ENCODE assay signal across 10 mouse cellular contexts in genomic region chr14:35358136-35358821, GRCm38 (mm10).
DNase-seq lines count a peak whose midpoint lies in the region; ATAC-seq lines count a peak whose summit lies in the region.
"Had no signal": no experiment of that assay in that cellular context is flagged by ENCODE, and none has a peak within 500 bp of the region (broad histone marks: within the 10 kb centered on the region; RNA-seq: fewer than 3 reads in every experiment).

No protein-coding gene starts in this region.

- no peaks in the 10 kb centered on the region for H3K4me1 ChIP-seq in heart, embryonic 11.5 days (ENCODE audit: control insufficient read depth, insufficient read depth, low read length)
- H3K4me1 ChIP-seq: embryonic facial prominence, embryonic 12.5 days; midbrain, embryonic 12.5 days had no signal

- H3K36me3 ChIP-seq in heart, embryonic 11.5 days (ENCODE audit: control insufficient read depth, insufficient read depth, low read length) = no peaks in the 10 kb centered on the region
- H3K36me3 ChIP-seq: embryonic facial prominence, embryonic 12.5 days; midbrain, embryonic 12.5 days had no signal

- DNase-seq in heart, adult 8-10 months (ENCODE audit: low spot score) = peak; percentile 2
- peak; percentile 21 for DNase-seq in right cerebral cortex, adult 18-20 months
- no peak for DNase-seq in right cerebral cortex, postnatal 25 days
- peak; percentile 40 for DNase-seq in heart, postnatal 4 days
- DNase-seq in right cerebral cortex, postnatal 4 days = peak; percentile 28
- no peak for DNase-seq in adipocyte (ENCODE audit: low spot score)
- DNase-seq in thymus, postnatal 25 days = no peak

- no peak overlapping the region for H3K4me3 ChIP-seq in heart, embryonic 11.5 days (ENCODE audit: low read depth, low read length)
- H3K4me3 ChIP-seq: embryonic facial prominence, embryonic 12.5 days; midbrain, embryonic 12.5 days had no signal

- no peaks in the 10 kb centered on the region for H3K9me3 ChIP-seq in heart, embryonic 11.5 days (replicated peaks; ENCODE audit: control insufficient read depth, low read length)
- H3K9me3 ChIP-seq: embryonic facial prominence, embryonic 12.5 days; midbrain, embryonic 12.5 days had no signal

- no peak overlapping the region for H3K9ac ChIP-seq in heart, embryonic 11.5 days (ENCODE audit: low read depth, low read length)
- H3K9ac ChIP-seq: embryonic facial prominence, embryonic 12.5 days; midbrain, embryonic 12.5 days had no signal

- no peak for ATAC-seq in heart, embryonic 11.5 days (replicated peaks; ENCODE audit: insufficient number of reproducible peaks, low FRiP score, low TSS enrichment)

- 48% methylated on average over 7 of the region's 7 CpGs for WGBS in heart, embryonic 11.5 days (ENCODE audit: insufficient replicate concordance)

- no peak overlapping the region for H3K27ac ChIP-seq in heart, embryonic 11.5 days (ENCODE audit: low read depth, low read length)
- H3K27ac ChIP-seq: embryonic facial prominence, embryonic 12.5 days; midbrain, embryonic 12.5 days had no signal

- H3K27me3 ChIP-seq in heart, embryonic 11.5 days (ENCODE audit: control insufficient read depth, insufficient read depth, low read length) = no peaks in the 10 kb centered on the region
- H3K27me3 ChIP-seq: embryonic facial prominence, embryonic 12.5 days; midbrain, embryonic 12.5 days had no signal

- H3K4me2 ChIP-seq in heart, embryonic 11.5 days = no peak overlapping the region
- H3K4me2 ChIP-seq: embryonic facial prominence, embryonic 12.5 days; midbrain, embryonic 12.5 days had no signal

Comparison
In these comparisons a context has a peak if more than half of its experiments do, and no peak if none do; other contexts are left out.
1. DNase-seq: peak in heart, adult 8-10 months (single experiment), right cerebral cortex, adult 18-20 months (single experiment), heart, postnatal 4 days (single experiment) and right cerebral cortex, postnatal 4 days (single experiment); none in right cerebral cortex, postnatal 25 days (single experiment), adipocyte (single experiment) and thymus, postnatal 25 days (single experiment).